Mouse (Mus musculus) inflammation-experienced regulatory T-cells, adult 6 months (primary cell): Measurements from ENCODE around the gene Gpr55. TPM values are rescaled to one million over a fixed set of nuclear protein-coding genes. Genes with fewer than 3 reads are reported as not detected.
A peak's percentile ranks its signal among the peaks of the same experiment; 100 is the strongest.
"Not testable (repeated sequence)": the region's sequence is repeated elsewhere in the genome, so short reads cannot be mapped to it uniquely, and the experiment has no call there.

Experiments used
- ATAC-seq: one replicate; pipeline ENCODE4 v1.8.0; 2017
- polyA plus RNA-seq, 3 experiments: library from polyadenylated mRNA; unstranded; fragments of 100-300 nt; shearing (Covaris generic); gene quantifications; one replicate each; pipeline ENCODE4 v1.2.1; 2017

Gpr55 gene
- 1 to 10 TPM; 2.3 to 5.7 (median 2.6) TPM for polyA plus RNA-seq

GRCm38 (mm10) chr1:85960873-85961272, at the start of gene Gpr55:
Gpr55 (minus strand) TSS chr1:85961007.
- peak; percentile 18 for ATAC-seq

- ATAC-seq = peak; percentile 79
Observed at GRCm38 (mm10) chr1:86007778-86008177, 47.0 kb upstream of the Gpr55 start.

- no peak for ATAC-seq
Observed at GRCm38 (mm10) chr1:86006040-86006439, 45.2 kb upstream of the Gpr55 start.

GRCm38 (mm10) chr1:86005540-86005939, 44.7 kb upstream of the Gpr55 start:
- ATAC-seq = peak; percentile 70

- peak; percentile 42 for ATAC-seq
Observed at GRCm38 (mm10) chr1:85999853-86000570, 39.2 kb upstream of the Gpr55 start.

GRCm38 (mm10) chr1:85998012-85998411, 37.2 kb upstream of the Gpr55 start:
- ATAC-seq = peak; percentile 92

- no peak for ATAC-seq
Observed at GRCm38 (mm10) chr1:85997221-85997620, 36.4 kb upstream of the Gpr55 start.

GRCm38 (mm10) chr1:85993541-85993940, 32.7 kb upstream of the Gpr55 start:
- ATAC-seq = no peak

GRCm38 (mm10) chr1:85992175-85992574, 31.4 kb upstream of the Gpr55 start:
- ATAC-seq = no peak

- not testable (repeated sequence) for ATAC-seq
Observed at GRCm38 (mm10) chr1:85988882-85989281, 28.1 kb upstream of the Gpr55 start.

GRCm38 (mm10) chr1:85988351-85988750, 27.5 kb upstream of the Gpr55 start:
- no peak for ATAC-seq

GRCm38 (mm10) chr1:85985784-85986183, 25.0 kb upstream of the Gpr55 start:
- peak; percentile 46 for ATAC-seq

GRCm38 (mm10) chr1:85981738-85982357, 21.0 kb upstream of the Gpr55 start:
- ATAC-seq = no peak

GRCm38 (mm10) chr1:85977709-85978108, 16.9 kb upstream of the Gpr55 start:
- no peak for ATAC-seq

- ATAC-seq = peak; percentile 46
Observed at GRCm38 (mm10) chr1:85973468-85973877, 12.7 kb upstream of the Gpr55 start.

GRCm38 (mm10) chr1:85972341-85972740, 11.5 kb upstream of the Gpr55 start:
- no peak for ATAC-seq

- no peak for ATAC-seq
Observed at GRCm38 (mm10) chr1:85971070-85971469, 10.3 kb upstream of the Gpr55 start.

GRCm38 (mm10) chr1:85969519-85969918, 8.7 kb upstream of the Gpr55 start:
- ATAC-seq = no peak

- ATAC-seq = no peak
Observed at GRCm38 (mm10) chr1:85969081-85969480, 8.3 kb upstream of the Gpr55 start.

GRCm38 (mm10) chr1:85965856-85966255, 5.0 kb upstream of the Gpr55 start:
- no peak for ATAC-seq

GRCm38 (mm10) chr1:85962081-85962480, 1.3 kb upstream of the Gpr55 start:
- peak; percentile 49 for ATAC-seq

- ATAC-seq = no peak
Observed at GRCm38 (mm10) chr1:85959889-85960276, 924 bp downstream of the Gpr55 start.

- ATAC-seq = peak; percentile 74
Observed at GRCm38 (mm10) chr1:85959129-85959888, 1.5 kb downstream of the Gpr55 start.
